Mouse (Mus musculus): ENCODE data around the gene Hlx. TPM values are rescaled to one million over a fixed set of nuclear protein-coding genes. Genes with fewer than 3 reads are reported as not detected.

Gene Hlx
- total RNA-seq (2023), result 0.67 TPM

DNA sequence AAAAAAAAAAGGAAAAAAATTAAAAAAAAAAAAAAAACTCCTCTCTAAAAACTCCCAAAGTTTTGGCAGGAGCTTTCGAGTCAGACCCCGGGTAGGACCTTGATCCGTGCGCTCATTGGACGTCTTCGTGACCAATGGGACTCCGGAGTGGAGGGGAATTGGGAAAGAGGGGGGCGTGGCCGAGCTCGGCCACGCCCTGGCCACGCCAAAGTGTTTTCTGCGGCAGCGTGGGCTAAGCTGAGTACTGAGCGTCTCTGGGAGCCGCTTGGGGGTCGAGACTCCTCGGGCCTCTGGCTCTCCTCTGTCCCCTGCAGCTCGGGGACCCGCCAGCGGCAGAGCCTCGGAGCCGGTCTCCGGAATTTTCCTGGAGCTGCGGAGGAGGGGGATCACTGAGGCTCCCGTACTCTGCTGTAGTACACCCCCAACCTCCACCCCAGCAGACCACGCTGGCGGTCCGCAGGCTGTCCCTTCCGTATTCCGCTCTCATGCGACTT, at the start of gene Hlx:
TSS of gene Hlx (minus strand) at position 64 of the 494 bp plus-strand sequence.

Other genes starting within 250 kb of the Hlx start
- not detected for gene Marc1, start 78.7 kb upstream of the Hlx start, total RNA-seq (2023)
- gene Marc2, start 113.8 kb upstream of the Hlx start, total RNA-seq (2023), result 124 TPM
- not detected for gene C130074G19Rik, start 150.6 kb upstream of the Hlx start, total RNA-seq (2023)

Measured in CD8-positive naive resting alpha-beta T cell, adult 57 days (primary cell).